Mouse (Mus musculus) cerebellum, postnatal 4 days (tissue): ENCODE results near the gene D7Ertd443e.

Source experiments
- DNase-seq, 2 experiments: peaks; one replicate each; pipeline ENCODE4 v3.0.0; 2022; ENCODE audit warnings: low spot score in 2 of 2, mixed read lengths in 1 of 2

The D7Ertd443e gene

DNA sequence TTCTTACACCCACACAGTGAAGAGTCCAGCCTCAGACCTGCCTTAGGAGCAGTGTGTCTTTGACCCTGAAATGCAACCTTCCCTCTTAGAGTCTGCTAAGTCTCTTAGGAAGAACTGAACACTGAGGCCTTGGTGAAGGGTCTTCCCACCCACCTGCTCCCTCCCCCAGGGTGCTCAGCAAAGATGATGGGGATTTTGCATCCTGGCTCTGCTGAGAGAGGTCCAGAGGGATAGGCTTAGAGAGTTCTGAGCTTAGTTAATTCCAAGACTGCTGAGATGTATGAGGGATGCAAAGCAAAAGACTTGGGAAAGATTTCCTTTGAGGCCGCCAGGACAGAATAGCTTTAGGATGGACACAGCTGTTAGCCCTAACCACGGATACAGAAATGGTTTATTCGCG lies 158.4 kb downstream of the D7Ertd443e start:
- DNase-seq: no peak

DNA sequence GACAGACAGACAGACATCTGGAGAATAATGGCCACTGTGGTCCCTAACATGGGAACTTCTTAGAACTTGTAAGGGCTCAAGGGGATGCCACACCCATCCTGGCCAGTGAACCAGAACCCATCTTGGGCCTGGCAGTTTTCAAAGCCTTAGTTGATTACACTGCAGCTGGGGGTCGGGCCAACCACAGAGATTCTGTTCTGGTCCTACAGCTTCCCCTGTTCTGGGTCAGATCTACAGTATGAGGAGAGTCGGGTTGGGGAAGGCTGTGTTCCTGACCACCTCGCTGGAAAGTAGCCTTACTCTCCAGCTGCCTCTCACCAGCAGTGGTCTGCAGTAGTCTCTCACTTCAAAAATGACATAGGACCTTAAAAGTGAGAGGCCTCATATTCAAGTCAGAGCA lies 159.2 kb downstream of the D7Ertd443e start:
- no peak for DNase-seq

DNA sequence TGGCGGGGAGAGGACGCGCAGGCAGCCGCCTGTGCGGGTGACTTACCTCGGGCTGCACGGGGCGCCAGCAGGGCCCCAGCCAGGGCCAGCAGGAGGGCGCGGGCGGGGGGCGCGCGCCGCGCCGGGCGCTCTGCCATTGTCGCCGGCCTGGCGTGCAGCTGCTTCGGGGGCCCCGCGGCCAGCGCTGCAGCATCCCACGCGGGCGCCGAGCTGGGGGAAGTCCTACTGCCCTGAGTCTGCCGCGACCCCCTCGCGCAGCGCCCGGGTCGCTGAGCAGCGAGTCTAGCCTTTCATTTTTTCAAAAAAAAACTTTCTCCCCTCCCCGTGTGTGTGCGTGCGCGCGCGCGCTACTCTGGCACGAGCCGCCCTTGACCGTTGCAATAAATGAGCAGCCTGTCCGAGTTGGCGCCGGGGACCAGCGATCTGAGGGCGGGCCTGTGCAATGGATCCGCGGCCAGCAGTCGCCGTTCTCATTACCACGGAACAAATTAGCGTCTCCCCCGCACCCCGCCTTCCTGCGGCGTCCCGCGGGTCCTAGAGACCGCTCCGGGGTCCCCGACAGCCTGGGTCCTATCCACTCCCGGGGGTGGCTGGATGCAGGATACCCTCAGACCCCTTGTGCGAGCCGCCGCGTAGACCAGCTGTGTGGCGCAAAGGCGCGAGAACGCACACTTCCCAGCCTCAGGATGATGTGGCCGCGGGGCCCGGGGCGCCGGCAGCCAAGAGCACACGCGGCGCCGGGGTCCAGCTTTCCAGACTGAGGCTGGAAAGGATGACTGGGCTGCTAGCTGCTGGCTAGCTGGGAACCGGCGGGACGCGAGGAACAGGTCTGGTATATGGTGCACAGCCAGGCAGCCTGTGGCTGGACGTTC lies 160.5 kb downstream of the D7Ertd443e start:
- peak; percentile 39 to 66 for DNase-seq

GRCm38 (mm10) chr7:134224421-134224740 lies 161.1 kb downstream of the D7Ertd443e start:
- DNase-seq: no peak

- DNase-seq: peak; percentile 84 to 89
These were observed 161.9 kb downstream of the D7Ertd443e start for GRCm38 (mm10) chr7:134223444-134224161.
